Mouse (Mus musculus) embryonic facial prominence, embryonic 10.5 days (tissue): Measurements from ENCODE around the gene Rab40c. TPM values are rescaled to one million over a fixed set of nuclear protein-coding genes. Genes with fewer than 3 reads are reported as not detected.

Source experiments
- DNase-seq: peaks from one replicate; pipeline ENCODE4 v3.0.0-alpha.2; 2017; ENCODE audit warnings: low spot score
- H3K27ac ChIP-seq: fragments of 300-500 bp; sonication (generic); replicated peaks from 2 replicates; pipeline ENCODE4 v1.5.1; 2016; ENCODE audit warnings: mild to moderate bottlenecking
- H3K27me3 ChIP-seq: fragments of 300-500 bp; sonication (generic); replicated peaks from 2 replicates; pipeline ENCODE4 v1.6.1; 2016; ENCODE audit warnings: low read depth, mild to moderate bottlenecking; ENCODE audit not compliant: poor library complexity, severe bottlenecking
- H3K36me3 ChIP-seq: fragments of 300-500 bp; sonication (generic); replicated peaks from 2 replicates; pipeline ENCODE4 v1.6.1; 2016; ENCODE audit warnings: mild to moderate bottlenecking, moderate library complexity
- H3K4me1 ChIP-seq: fragments of 300-500 bp; sonication (generic); 2 replicates; pipeline ENCODE4 v1.6.1; 2016
- H3K4me3 ChIP-seq: fragments of 300-500 bp; sonication (generic); 2 replicates; pipeline ENCODE4 v1.5.1; 2016; ENCODE audit warnings: mild to moderate bottlenecking, moderate library complexity
- H3K9me3 ChIP-seq: fragments of 300-500 bp; sonication (generic); 2 replicates; pipeline ENCODE4 v1.6.1; 2016; ENCODE audit warnings: mild to moderate bottlenecking
- WGBS: fragments of 180-500 bp; shearing (Covaris S2); methylation state at CpG from one replicate; pipeline ENCODE4 v1.1.7; 2016; 5-methylcytosine and 5-hydroxymethylcytosine counted together
- polyA plus RNA-seq: library from polyadenylated mRNA; unstranded; fragments of >200 nt; fragmentation: Nextera tagmentation; extraction: Ambion mirVana; gene quantifications from 2 replicates; pipeline ENCODE4 v1.2.1, GENCODE M21; 2016

The Rab40c gene
- polyA plus RNA-seq, 1 experiment from 2014 or later, result 34.0 TPM

DNA sequence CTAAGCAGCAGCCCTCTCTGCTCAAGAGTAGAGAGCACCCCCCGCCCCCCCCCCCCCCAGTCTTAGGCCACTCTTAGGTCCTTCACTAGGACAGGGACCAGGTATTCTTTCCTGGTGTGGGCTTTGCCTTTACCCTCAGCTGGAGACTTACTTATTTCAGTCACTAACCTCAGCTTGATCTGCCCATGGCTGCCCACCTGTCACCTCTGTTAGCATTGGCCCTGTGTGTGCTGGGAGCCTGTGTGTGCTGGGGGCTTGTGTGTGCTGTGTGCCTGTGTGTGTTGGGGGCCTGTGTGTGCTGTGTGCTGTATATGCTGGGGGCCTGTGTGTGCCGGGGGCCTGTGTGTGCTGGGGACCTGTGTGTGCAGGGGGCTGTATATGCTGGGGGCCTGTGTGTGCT is 35.1 kb upstream of the Rab40c start:
- H3K4me1 ChIP-seq, result peaks cover 40% of the 10 kb centered on the region
- no peak for DNase-seq
- peaks cover 56% of the 10 kb centered on the region for H3K27me3 ChIP-seq
- H3K4me3 ChIP-seq, result no peak overlapping the region
- H3K27ac ChIP-seq, result no peak overlapping the region
- no peaks in the 10 kb centered on the region for H3K9me3 ChIP-seq
- H3K36me3 ChIP-seq, result peaks cover 32% of the 10 kb centered on the region
- WGBS, result 79% methylated on average over 2 of the region's 2 CpGs

DNA sequence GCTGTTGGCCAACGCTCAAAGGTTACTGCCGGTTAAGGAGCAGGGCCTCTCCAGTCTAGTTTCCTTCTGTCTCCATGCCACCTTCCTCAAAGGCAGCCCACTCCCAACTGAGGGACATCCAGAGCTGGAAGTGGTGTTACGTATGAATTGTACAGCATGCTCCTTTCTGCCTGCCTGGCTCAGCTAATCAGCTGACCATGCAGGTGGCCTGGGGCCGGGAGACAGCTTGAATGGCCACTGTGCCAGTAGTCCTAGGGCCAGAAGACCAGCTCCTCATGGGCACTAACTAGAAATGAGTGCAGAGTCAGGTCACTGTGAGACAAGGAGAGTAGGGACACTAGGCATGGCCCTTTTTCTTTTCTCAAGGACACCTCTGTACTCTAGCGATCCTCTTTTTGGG is 33.6 kb upstream of the Rab40c start:
- 82% methylated on average over 5 of the region's 5 CpGs for WGBS
- H3K27me3 ChIP-seq, result peaks cover 59% of the 10 kb centered on the region
- no peak for DNase-seq
- peaks cover 17% of the 10 kb centered on the region for H3K36me3 ChIP-seq
- H3K9me3 ChIP-seq, result no peaks in the 10 kb centered on the region
- H3K4me3 ChIP-seq, result no peak overlapping the region
- peaks cover 40% of the 10 kb centered on the region for H3K4me1 ChIP-seq
- H3K27ac ChIP-seq, result no peak overlapping the region

DNA sequence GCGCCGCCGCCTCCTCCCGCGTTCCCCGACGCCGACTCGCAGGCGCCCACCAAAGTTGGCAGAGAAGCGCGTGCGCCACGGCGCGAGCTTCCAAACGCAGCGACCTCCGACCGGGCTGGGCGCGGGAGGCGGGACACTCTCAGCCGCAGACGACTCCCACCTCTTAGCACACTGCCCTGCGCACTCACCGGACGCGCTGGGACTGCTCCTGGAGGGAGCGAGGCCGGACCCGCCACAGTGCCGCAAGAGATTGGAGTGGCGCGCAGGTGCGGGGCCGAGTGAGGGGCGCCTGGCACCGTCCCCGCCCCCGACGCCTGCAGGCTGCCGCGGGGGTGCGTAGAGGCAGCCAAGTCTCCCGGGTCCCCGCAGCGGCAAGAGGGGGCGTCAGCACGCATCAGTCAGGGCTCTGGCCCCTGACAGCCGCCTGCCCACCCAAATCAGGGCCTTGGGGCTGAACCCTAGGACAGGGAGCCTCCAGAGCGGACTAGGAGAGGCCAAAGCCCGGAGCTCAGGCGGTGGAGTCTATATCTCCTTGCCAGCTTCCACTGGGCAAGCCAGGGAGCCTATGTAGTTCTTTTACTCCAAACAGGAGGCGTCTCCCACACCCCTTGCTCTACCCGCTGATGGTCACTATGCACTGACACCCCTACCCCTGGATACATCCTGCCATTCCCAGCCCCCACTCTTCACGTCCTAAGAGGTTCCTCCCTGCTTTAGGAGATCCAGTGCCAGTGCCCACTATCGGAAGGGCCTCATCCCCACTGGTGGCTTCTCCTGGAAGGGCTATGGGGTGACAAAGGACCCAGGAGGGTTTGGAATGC is 32.5 kb upstream of the Rab40c start, which contains the start of gene A930017K11Rik:
Gene A930017K11Rik, minus strand, starts transcription at position 763 of the 821 bp plus-strand sequence.
- DNase-seq, result peak; percentile 53
- H3K4me1 ChIP-seq, result peaks cover 31% of the 10 kb centered on the region
- H3K27me3 ChIP-seq, result peaks cover 59% of the 10 kb centered on the region
- peak within 1 kb of the TSS; percentile 44; the same call in 1 of the 2 replicates for H3K27ac ChIP-seq
- WGBS, result 1% methylated on average over 58 of the region's 58 CpGs
- peaks cover 5% of the 10 kb centered on the region; the same call in 1 of the 2 replicates for H3K36me3 ChIP-seq
- no peaks in the 10 kb centered on the region for H3K9me3 ChIP-seq
- H3K4me3 ChIP-seq, result peak within 1 kb of the TSS; percentile 60

DNA sequence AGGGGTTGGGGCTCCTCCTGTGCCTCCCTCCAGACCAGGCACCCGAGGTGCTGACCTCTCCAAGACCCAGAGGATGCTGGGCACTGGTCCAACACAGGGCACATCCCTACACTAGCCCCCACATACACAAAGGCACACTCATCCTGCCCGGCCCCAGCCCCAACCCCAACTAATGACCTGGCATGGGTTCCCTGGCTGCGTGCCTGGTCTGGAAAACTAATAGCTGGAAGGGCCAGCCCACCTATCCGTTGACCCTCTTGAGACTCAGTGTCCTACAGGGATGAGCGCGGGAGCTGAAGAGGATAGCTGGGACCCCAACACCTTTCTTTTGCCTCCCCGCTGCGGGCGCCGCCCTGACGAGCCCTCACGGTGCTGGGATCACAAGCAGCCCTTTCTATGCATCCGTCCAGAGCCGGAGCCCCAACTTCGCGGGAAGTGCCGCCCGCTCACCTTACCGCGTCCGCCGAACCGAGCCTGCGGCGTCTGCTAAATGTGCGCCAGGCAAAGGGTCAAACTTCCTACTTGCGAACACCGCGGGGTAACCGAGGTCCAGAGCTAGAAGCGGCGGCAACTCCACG is 31.8 kb upstream of the Rab40c start:
- peak overlapping the region; percentile 44; the same call in 1 of the 2 replicates for H3K27ac ChIP-seq
- H3K4me1 ChIP-seq, result peaks cover 24% of the 10 kb centered on the region
- peak overlapping the region; percentile 60 for H3K4me3 ChIP-seq
- peaks cover 59% of the 10 kb centered on the region for H3K27me3 ChIP-seq
- no peak for DNase-seq
- under 1% methylated on average over 33 of the region's 33 CpGs for WGBS
- H3K36me3 ChIP-seq, result peaks cover 4% of the 10 kb centered on the region; the same call in 1 of the 2 replicates
- H3K9me3 ChIP-seq, result no peaks in the 10 kb centered on the region

DNA sequence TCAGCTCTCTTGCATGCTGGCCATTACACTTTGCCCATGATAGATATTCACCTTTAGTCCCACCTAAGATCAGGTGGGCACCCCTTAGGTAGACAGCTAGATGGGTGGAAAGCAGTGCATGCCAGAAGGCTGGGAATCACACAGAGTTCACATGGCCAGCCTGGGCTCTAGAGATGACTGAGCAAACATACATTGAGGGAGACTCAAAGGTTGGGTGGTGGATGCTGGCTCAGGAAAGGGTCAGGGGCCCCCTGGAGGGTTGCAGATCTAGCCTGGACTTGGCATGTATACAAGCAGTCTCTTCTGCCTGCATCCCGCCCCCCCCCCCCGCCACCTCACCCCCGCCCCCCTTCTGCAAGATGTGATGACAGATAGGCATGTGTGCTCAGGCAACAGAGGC is 31.2 kb upstream of the Rab40c start:
- 10% methylated on average over 3 of the region's 3 CpGs for WGBS

DNA sequence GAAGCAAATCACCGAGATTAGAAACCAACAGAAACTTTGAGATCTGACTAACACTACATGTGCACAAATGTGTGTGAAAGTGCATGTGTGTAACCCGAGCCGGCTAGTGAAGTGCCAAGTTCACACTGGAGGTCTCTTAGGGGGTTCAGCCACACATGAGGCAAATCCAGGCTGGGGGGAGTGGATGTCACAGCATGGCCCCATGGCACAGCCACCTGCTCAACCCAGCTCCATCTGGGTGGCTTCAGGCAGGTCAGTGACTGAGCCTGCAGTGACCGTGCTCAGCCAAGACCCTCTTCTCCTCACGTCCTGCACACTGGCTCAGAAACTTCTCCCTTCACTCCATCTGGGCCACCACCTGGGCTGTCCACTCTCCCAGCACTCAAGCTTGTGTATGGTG is 30.5 kb upstream of the Rab40c start:
- WGBS, result 80% methylated on average over 5 of the region's 5 CpGs
- Histone ChIP-seq H3K27me3 (peaks cover 55% of the 10 kb centered on the region), H3K27ac (no peak overlapping the region), H3K4me1 (peaks cover 32% of the 10 kb centered on the region), H3K4me3 (no peak overlapping the region), H3K9me3 (no peaks in the 10 kb centered on the region), H3K36me3 (no peaks in the 10 kb centered on the region)
- DNase-seq, result no peak

More for the DNA sequence above, 31.2 kb upstream of the Rab40c start:
- no peak overlapping the region for H3K27ac ChIP-seq
- no peaks in the 10 kb centered on the region for H3K9me3 ChIP-seq
- peaks cover 25% of the 10 kb centered on the region for H3K4me1 ChIP-seq
- H3K27me3 ChIP-seq, result peaks cover 59% of the 10 kb centered on the region
- H3K36me3 ChIP-seq, result no peaks in the 10 kb centered on the region
- H3K4me3 ChIP-seq, result peak overlapping the region; percentile 60
- no peak for DNase-seq

DNA sequence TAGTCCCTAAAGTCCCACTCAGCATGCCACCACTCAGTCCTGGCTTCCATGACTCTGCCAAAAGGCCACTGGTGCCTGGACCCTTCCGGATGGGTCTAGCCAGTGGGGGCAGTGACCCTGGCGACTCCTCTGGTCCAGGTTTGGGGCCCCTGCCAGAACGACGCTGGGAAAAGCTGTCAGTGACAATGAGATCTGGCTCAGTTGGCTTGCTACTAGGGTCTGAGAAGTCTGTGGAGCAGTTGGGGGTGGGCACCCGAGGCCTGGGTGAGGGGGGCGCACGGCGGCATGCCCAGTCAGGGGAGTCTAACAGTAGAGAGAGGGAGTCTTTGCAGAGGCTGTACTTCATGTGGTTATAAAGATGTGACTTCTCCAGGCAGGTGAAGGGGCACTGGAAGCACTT is 28.5 kb upstream of the Rab40c start:
- H3K27me3 ChIP-seq, result peaks cover 36% of the 10 kb centered on the region
- H3K36me3 ChIP-seq, result no peaks in the 10 kb centered on the region
- peak overlapping the region; percentile 71; the same call in 1 of the 2 replicates for H3K27ac ChIP-seq
- peaks cover 46% of the 10 kb centered on the region for H3K4me1 ChIP-seq
- 82% methylated on average over 8 of the region's 8 CpGs for WGBS
- H3K4me3 ChIP-seq, result no peak overlapping the region
- no peak for DNase-seq
- H3K9me3 ChIP-seq, result no peaks in the 10 kb centered on the region

DNA sequence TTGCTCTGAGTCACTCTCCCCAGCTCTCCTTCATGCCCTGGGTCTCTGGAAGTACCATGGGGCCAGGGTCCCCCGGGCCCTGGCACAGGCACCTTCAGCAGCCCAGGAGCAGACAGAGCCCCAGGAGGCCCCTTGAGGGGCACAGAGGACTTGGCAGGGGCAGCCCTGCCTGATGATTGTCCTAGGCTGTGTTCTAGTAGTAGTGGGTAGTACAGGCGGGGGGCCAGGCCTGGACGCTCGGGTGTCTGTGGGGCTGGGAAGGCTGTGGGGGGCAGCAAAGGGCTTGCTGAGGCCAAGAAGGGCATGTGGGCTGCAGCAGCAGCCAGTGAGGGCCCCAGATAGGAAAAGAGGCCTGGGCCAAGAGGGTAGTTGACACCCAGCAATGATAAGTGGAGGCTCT is 28.0 kb upstream of the Rab40c start:
- H3K27me3 ChIP-seq, result peaks cover 32% of the 10 kb centered on the region
- H3K4me1 ChIP-seq, result peaks cover 49% of the 10 kb centered on the region
- H3K9me3 ChIP-seq, result no peaks in the 10 kb centered on the region
- H3K4me3 ChIP-seq, result no peak overlapping the region
- peak overlapping the region; percentile 71 for H3K27ac ChIP-seq
- H3K36me3 ChIP-seq, result no peaks in the 10 kb centered on the region
- WGBS, result 86% methylated on average over 4 of the region's 4 CpGs
- DNase-seq, result no peak

DNA sequence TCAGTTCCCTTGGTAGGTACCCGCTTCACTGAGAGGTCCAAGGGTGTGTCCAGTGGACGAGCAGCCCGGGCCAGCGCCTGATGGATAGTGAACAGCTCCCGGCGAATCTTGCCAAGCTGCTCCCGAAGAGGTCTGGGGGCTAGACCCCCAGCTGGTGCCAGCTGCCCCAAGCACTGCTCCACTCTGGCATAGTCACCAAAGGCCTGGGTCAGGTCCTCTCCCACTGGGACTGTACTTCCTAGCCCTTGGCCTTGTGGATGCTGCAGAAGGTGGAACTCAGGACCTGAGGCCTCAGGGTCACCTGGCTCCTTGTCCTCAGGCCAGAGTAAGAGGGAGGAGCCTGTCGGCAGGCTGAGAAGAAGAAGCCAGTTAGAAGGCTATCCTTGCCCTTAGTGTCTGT is 27.4 kb upstream of the Rab40c start:
- H3K4me1 ChIP-seq, result peaks cover 51% of the 10 kb centered on the region
- peak overlapping the region; percentile 11; the same call in 1 of the 2 replicates for H3K4me3 ChIP-seq
- no peaks in the 10 kb centered on the region for H3K36me3 ChIP-seq
- no peak overlapping the region for H3K27ac ChIP-seq
- H3K9me3 ChIP-seq, result no peaks in the 10 kb centered on the region
- H3K27me3 ChIP-seq, result peaks cover 25% of the 10 kb centered on the region
- no peak for DNase-seq
- 82% methylated on average over 8 of the region's 8 CpGs for WGBS

DNA sequence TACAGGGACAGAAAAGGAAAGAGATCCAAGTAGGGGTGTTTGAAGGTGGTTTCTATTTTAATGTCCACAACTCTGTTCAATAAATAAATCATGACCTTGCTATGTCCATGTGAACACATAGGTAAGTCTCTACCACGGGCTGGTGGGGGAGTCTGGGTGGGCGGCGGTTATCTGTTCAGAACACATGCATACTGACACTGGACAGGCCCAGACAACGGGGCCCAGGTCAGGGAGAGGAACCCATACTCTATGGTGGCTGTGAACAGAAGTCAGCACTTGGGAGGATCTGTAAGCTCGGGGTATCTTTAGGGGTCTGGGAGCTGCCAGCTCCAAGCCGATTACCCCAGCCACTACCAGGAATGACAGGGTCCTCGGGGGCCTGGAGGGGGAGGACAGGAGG is 26.8 kb upstream of the Rab40c start:
- H3K4me1 ChIP-seq, result peaks cover 49% of the 10 kb centered on the region
- H3K4me3 ChIP-seq, result no peak overlapping the region
- peaks cover 19% of the 10 kb centered on the region for H3K27me3 ChIP-seq
- no peak overlapping the region; the same call in 1 of the 2 replicates for H3K27ac ChIP-seq
- H3K36me3 ChIP-seq, result no peaks in the 10 kb centered on the region
- no peaks in the 10 kb centered on the region for H3K9me3 ChIP-seq
- WGBS, result 75% methylated on average over 7 of the region's 7 CpGs
- no peak for DNase-seq

DNA sequence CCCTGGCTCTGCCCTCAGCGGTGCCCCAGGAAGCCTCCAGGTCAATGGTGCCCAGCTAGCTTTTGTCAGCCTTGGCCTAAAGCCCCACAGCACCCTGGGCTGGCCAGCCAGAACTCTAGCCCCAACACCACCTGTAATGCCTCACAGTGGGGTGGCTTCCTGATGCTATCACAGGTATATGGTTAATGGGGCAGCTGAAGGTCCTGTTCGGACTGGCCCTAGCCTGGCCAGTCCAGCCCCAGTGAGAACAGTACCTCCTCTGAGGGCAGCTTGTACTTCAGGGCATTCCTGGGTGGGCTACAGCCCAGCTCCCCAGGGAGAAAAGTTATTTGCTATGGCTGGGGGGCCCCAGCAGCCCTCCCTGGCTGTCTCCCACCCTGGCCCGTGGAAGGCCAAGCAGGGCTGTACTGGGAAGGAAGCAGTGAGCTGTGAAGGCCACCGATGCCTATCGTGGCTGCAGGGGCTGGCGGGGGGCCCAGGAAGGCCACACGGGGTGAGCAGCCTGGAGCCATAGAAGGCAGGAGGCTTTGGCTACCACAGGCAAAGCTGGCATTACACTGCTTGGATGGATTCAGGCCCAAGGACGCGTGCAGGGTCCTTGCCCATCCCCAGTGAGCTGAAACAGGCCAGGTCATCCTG is 26.1 kb upstream of the Rab40c start:
- Histone ChIP-seq H3K4me3 (no peak overlapping the region), H3K4me1 (peaks cover 50% of the 10 kb centered on the region), H3K36me3 (no peaks in the 10 kb centered on the region), H3K27me3 (peaks cover 12% of the 10 kb centered on the region), H3K27ac (peak overlapping the region; percentile 45), H3K9me3 (no peaks in the 10 kb centered on the region)
- no peak for DNase-seq
- 62% methylated on average over 9 of the region's 9 CpGs for WGBS

DNA sequence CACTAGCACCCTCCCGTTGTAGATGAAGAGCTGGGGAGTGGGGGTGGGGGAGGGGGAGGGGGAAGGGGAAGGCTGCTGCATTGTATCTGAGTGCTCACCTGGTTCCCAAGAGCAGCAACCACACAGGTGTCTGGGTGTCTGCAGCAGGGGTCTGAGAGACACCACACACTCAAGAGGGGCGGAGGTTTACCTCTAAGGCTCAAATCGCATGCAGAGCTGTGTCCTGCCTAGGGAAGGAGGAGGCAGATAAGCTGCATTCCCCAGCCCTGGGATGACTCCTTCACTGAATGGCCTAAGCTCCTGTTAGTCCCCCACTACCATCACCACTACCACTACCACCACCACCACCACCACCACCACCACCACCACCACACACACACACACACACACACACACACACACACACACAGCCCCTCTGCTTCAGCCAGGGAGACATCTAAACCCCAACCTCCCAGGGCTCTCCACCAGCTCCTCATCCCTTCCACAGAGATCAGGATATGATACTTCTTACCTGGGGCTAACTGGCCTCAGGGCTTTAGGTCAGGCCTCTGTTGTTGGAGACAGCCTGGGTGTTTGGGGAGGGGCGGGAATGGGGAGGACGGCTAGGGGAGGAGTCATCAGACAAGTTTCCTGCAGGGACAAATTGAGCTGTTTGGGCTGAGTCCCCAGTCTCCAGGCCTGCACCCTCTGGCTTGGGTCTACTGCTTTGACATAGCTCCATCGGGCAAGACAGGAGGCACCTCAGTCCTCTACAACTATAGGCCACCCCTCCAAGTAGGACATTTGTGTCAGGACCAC is 25.0 kb upstream of the Rab40c start, which contains the start of the genes Pigq and Nhlrc4:
Gene Pigq, minus strand, starts transcription at position 571 of the 798 bp plus-strand sequence.
Gene Nhlrc4, minus strand, starts transcription at position 596 of the 798 bp plus-strand sequence.
- Histone ChIP-seq H3K27ac (peak within 1 kb of the TSS; percentile 51), H3K27me3 (peaks cover 1% of the 10 kb centered on the region), H3K36me3 (no peaks in the 10 kb centered on the region), H3K4me1 (peaks cover 56% of the 10 kb centered on the region), H3K4me3 (0 out of 2 replicates have a peak within 1 kb of the TSS, but pooled peaks have one; percentile 5), H3K9me3 (no peaks in the 10 kb centered on the region)
- no peak for DNase-seq
- WGBS, result 51% methylated on average over 6 of the region's 6 CpGs
